Mouse (Mus musculus): ENCODE results near the gene Rnf5. TPM values are rescaled to one million over a fixed set of nuclear protein-coding genes. Genes with fewer than 3 reads are reported as not detected.
A peak's percentile ranks its signal among the peaks of the same experiment; 100 is the strongest.

Rnf5 gene
- polyA plus RNA-seq, 1 experiment from 2014 or later, result 88.4 TPM

DNA sequence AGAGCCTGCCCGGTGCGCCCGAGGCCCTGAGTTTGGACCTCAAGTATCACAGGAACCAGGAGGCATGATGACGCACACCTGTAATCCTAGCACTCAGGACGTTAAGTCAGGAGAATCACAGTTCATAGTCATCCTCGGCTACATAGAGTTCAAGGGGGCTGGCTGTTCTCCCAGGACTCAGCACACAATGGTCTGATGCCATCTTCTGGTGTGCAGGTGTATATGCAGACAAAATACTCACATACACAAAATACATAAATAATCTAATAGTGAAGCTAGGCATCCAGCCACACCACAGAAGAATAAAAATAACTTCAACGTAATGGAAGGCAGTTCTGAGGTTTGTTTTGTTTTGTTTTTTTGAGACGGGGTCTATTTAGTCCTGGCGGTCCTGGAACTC is 19.7 kb upstream of the Rnf5 start:
- H3K36me3 ChIP-seq (replicated peaks), result peaks cover 23% of the 10 kb centered on the region
- H3K4me1 ChIP-seq (replicated peaks), result peaks cover 48% of the 10 kb centered on the region
- H3K27me3 ChIP-seq, result peaks cover 9% of the 10 kb centered on the region
- no peak overlapping the region for H3K4me3 ChIP-seq (replicated peaks)
- no peak overlapping the region for H3K27ac ChIP-seq (replicated peaks)
- no peaks in the 10 kb centered on the region for H3K9me3 ChIP-seq (replicated peaks)
- no peak overlapping the region for H3K9ac ChIP-seq
- no peak for ATAC-seq (ENCODE audit: insufficient read depth)
- 77% methylated on average over 9 of the region's 9 CpGs for WGBS (ENCODE audit: insufficient replicate concordance)
- H3K4me2 ChIP-seq, result no peak overlapping the region

DNA sequence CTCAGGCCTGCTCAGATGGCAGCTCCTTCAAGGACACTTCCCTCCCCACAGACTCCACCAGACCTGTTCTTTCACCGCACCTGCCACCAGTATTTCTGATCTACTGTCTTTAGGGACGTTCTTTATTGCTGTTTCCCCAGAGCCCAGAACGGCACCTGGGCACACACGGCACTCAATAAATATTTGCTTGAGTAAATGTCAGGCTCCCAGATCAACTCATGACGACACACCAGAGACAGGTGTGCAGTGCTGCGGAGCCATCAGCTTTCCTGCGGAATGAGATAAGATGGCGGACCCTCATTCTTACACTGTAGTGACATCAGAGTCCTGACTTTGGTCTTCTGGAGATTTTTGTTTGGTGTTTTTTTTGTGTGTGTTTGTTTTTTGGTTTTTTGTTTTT is 17.5 kb upstream of the Rnf5 start:
- 78% methylated on average over 8 of the region's 8 CpGs for WGBS (ENCODE audit: insufficient replicate concordance)
- Histone ChIP-seq H3K27ac (replicated peaks) (no peak overlapping the region), H3K36me3 (replicated peaks) (peaks cover 35% of the 10 kb centered on the region), H3K9ac (no peak overlapping the region), H3K4me2 (no peak overlapping the region), H3K4me3 (replicated peaks) (no peak overlapping the region), H3K4me1 (replicated peaks) (peaks cover 28% of the 10 kb centered on the region), H3K9me3 (replicated peaks) (no peaks in the 10 kb centered on the region), H3K27me3 (no peaks in the 10 kb centered on the region)
- ATAC-seq (ENCODE audit: insufficient read depth), result no peak

DNA sequence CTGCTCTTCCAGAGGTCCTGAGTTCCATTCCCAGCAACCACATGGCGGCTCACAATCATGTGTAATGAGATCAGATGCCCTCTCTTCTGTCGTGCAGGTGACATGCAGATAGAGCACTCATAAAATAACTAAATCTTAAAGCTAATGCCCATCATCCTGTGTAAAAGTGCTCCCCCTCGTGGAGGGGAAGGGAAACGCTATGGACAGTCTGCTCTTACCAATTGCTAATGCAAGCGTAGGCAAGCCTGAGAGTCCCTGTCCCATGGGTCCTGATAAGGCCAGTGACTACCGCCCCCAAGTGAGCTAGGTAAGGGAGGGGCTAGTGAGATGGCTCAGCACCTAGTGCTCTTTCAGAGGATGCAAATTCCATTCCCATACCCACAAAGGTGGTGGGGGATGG is 15.5 kb upstream of the Rnf5 start:
- Histone ChIP-seq H3K27ac (replicated peaks) (no peak overlapping the region), H3K4me2 (no peak overlapping the region), H3K4me1 (replicated peaks) (peaks cover 33% of the 10 kb centered on the region), H3K36me3 (replicated peaks) (peaks cover 33% of the 10 kb centered on the region), H3K4me3 (replicated peaks) (no peak overlapping the region), H3K9ac (no peak overlapping the region), H3K9me3 (replicated peaks) (no peaks in the 10 kb centered on the region), H3K27me3 (no peaks in the 10 kb centered on the region)
- ATAC-seq (ENCODE audit: insufficient read depth), result peak; percentile 23; the same call in 1 of the 2 replicates
- 5% methylated on average over 6 of the region's 6 CpGs for WGBS (ENCODE audit: insufficient replicate concordance)

DNA sequence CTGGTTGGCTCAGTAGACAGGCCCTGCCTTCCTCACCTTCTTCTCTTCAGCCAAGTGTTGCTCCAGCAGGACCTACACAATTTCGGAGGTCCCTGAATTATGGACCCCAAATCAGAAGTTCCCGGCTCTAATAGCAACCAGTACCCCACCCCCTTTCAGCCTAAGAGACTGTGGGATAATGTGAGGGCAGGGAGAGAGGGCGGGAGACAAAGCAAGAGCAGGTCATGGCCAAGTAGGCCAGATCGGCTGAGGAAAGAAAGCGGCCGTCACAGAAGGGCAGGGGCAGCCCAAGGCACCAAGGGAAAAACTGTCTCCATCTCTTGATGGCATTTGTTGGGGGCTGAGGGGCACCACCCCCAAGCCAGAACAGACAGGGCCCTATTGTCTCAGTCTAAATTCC is 12.4 kb upstream of the Rnf5 start, which contains the start of gene Egfl8:
Gene Egfl8 (minus strand): TSS at position 101 of the 400 bp plus-strand sequence.
- Histone ChIP-seq H3K4me2 (no peak within 1 kb of the TSS), H3K9ac (no peak within 1 kb of the TSS), H3K27ac (replicated peaks) (no peak within 1 kb of the TSS), H3K36me3 (replicated peaks) (peaks cover 41% of the 10 kb centered on the region), H3K9me3 (replicated peaks) (no peaks in the 10 kb centered on the region), H3K27me3 (no peaks in the 10 kb centered on the region), H3K4me1 (replicated peaks) (peaks cover 36% of the 10 kb centered on the region), H3K4me3 (replicated peaks) (no peak within 1 kb of the TSS)
- 63% methylated on average over 6 of the region's 6 CpGs for WGBS (ENCODE audit: insufficient replicate concordance)
- no peak for ATAC-seq (ENCODE audit: insufficient read depth)

DNA sequence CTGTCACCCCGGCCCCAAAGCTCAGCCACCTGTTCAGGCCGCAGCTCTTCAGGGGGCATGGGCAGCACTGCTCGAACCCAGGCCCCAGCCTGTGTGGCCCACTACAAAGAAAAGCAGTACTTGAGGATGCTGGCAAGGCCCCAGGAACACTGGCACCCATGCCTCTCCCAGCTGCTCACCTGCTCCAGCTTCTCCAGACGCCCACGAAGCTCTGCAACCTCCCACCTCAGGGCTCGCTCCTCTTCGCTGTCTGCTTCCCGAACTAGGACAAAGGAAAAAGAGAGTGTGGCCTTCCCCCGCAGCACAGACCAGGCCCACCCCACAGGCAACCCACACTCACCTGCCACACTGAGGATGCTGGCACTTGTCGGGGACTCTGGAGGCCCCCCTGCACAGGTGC is 10.3 kb upstream of the Rnf5 start:
- peak overlapping the region; percentile 70 for H3K27ac ChIP-seq (replicated peaks)
- peaks cover 33% of the 10 kb centered on the region for H3K4me1 ChIP-seq (replicated peaks)
- no peak overlapping the region for H3K4me2 ChIP-seq
- WGBS (ENCODE audit: insufficient replicate concordance), result 75% methylated on average over 10 of the region's 10 CpGs
- no peaks in the 10 kb centered on the region for H3K9me3 ChIP-seq (replicated peaks)
- H3K27me3 ChIP-seq, result no peaks in the 10 kb centered on the region
- ATAC-seq (ENCODE audit: insufficient read depth), result no peak
- H3K9ac ChIP-seq, result no peak overlapping the region
- H3K36me3 ChIP-seq (replicated peaks), result peaks cover 50% of the 10 kb centered on the region
- H3K4me3 ChIP-seq (replicated peaks), result no peak overlapping the region

DNA sequence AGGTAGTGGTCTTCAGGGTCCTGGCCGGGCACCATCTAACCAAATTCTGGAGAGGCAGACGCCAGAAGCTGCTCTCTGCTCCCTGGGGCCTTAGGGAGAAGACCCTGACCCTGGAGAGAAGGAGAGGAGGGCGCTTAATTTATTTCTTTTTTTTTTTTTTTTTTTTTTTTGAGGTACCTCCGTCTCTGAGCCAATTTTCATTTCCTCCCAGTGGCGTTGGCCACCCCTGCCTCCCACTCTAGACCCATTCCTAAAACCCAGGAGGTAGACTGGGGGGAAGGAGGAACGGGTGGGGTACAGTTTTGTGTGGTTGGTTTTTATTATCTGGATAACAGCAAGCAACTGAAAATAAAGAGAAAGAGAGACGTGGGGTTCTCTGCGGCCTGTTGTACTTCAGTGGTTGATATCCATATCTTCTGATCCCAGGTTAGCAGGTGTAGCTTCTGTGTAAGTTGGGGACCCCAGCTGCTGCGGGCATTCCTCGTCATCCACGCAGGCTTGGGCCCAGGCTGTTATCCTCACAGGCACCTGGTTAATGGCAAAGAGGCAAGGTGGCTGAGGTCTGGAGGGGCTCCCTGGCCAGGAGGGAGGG is 9.7 kb upstream of the Rnf5 start:
- 36% methylated on average over 11 of the region's 11 CpGs for WGBS (ENCODE audit: insufficient replicate concordance)
- peaks cover 40% of the 10 kb centered on the region for H3K4me1 ChIP-seq (replicated peaks)
- H3K4me2 ChIP-seq, result no peak overlapping the region
- H3K27me3 ChIP-seq, result no peaks in the 10 kb centered on the region
- no peak overlapping the region for H3K4me3 ChIP-seq (replicated peaks)
- H3K9ac ChIP-seq, result no peak overlapping the region
- H3K36me3 ChIP-seq (replicated peaks), result peaks cover 50% of the 10 kb centered on the region
- peak; percentile 62 for ATAC-seq (ENCODE audit: insufficient read depth)
- no peaks in the 10 kb centered on the region for H3K9me3 ChIP-seq (replicated peaks)
- H3K27ac ChIP-seq (replicated peaks), result peak overlapping the region; percentile 70

DNA sequence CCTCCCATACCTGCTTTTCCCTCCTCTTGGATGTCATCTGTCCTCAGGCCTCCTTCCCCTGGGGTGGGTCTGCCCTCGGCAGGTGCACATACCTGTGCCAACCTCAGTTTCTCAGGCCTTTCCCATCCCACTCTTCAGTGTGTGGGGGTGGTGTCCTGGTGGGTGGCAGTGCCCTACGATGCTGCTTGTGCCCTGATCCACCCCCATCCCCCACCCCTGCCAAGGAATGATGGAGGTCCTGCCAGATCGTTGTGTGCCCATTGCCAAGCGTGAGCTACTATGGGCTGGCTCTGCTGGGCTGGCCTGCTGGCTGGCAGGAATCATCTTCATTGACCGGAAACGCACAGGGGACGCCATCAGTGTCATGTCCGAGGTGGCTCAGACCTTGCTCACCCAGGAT is 7.6 kb upstream of the Rnf5 start:
- H3K4me3 ChIP-seq (replicated peaks), result no peak overlapping the region
- no peak overlapping the region for H3K4me2 ChIP-seq
- whole genome bisulfite sequencing (ENCODE audit: insufficient replicate concordance), result 84% methylated on average over 8 of the region's 8 CpGs
- ATAC-seq (ENCODE audit: insufficient read depth), result no peak
- no peak overlapping the region for H3K9ac ChIP-seq
- H3K36me3 ChIP-seq (replicated peaks), result peaks cover 41% of the 10 kb centered on the region
- H3K27me3 ChIP-seq, result no peaks in the 10 kb centered on the region
- H3K9me3 ChIP-seq (replicated peaks), result no peaks in the 10 kb centered on the region
- no peak overlapping the region for H3K27ac ChIP-seq (replicated peaks)
- peaks cover 61% of the 10 kb centered on the region for H3K4me1 ChIP-seq (replicated peaks)

DNA sequence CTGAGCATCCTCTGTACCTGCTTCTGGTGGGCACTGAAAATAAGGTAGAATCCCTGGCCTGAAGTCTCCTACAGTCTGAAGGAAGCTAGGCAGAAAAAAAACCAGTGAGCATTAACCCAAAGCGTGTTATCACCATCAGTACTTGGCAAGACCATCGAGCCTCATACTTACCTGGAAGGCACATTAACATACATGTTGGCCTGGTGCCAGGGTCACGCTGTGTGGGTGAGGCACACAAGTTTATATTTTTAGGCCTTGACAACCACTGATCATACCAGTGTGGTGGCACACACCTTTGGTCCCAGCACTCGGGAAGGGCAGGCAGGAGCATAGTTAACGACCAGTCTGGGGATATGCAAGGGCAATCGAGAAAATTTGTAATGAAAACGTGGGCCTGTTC is 4.5 kb upstream of the Rnf5 start:
- Histone ChIP-seq H3K4me1 (replicated peaks) (peaks cover 58% of the 10 kb centered on the region), H3K27ac (replicated peaks) (0 out of 2 replicates have a peak overlapping the region, but pooled peaks have one; percentile 19), H3K4me3 (replicated peaks) (no peak overlapping the region), H3K36me3 (replicated peaks) (peaks cover 33% of the 10 kb centered on the region), H3K4me2 (no peak overlapping the region), H3K9me3 (replicated peaks) (no peaks in the 10 kb centered on the region), H3K27me3 (no peaks in the 10 kb centered on the region), H3K9ac (no peak overlapping the region)
- WGBS (ENCODE audit: insufficient replicate concordance), result 72% methylated on average over 7 of the region's 7 CpGs
- ATAC-seq (ENCODE audit: insufficient read depth), result no peak

DNA sequence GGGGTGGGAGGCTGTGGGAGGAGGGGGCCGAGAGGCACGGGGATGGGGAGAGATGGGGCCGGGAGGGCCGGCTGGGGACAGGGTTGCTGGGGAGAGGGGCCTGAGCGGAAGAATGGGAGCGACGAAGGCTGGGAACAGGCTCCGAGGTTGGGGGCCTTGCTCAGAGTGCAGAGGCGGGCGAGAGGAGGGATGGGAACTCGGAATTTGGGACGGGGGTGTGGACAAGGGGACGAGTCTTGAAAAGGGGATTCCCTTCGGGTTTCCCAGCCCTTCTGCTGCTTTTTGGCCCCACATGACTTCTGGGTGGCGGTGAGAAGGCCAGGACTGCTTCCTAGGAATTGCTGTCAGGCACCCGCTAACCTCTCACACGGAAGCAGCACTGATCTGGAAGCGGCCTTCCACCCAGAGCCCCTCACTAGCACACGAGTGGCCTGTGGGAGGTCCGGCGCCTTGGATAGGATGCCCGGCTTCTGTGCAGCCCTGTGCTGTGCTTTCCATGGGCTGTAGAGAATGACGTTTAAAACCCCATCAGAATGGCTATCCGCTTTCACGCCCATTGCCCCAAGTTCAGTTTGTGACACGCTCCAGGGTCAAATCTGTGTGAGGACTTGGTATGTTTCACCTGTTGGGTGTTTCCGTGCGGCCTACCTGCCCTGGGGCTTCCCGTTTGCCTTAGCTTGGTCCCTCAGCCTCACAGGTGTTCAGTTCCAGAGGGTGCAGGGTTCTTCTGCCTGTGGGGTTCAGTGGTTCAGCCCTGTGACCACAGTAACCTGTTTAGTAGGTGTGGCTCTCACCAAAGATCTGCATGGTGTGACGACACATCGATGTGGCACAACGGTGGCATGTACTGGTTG is 2.9 kb upstream of the Rnf5 start:
- H3K9me3 ChIP-seq (replicated peaks), result no peaks in the 10 kb centered on the region
- 10% methylated on average over 32 of the region's 32 CpGs for WGBS (ENCODE audit: insufficient replicate concordance)
- H3K36me3 ChIP-seq (replicated peaks), result peaks cover 23% of the 10 kb centered on the region
- H3K4me2 ChIP-seq, result peak overlapping the region; percentile 97
- peaks cover 61% of the 10 kb centered on the region for H3K4me1 ChIP-seq (replicated peaks)
- H3K27ac ChIP-seq (replicated peaks), result peak overlapping the region; percentile 89
- H3K9ac ChIP-seq, result peak overlapping the region; percentile 94
- ATAC-seq (ENCODE audit: insufficient read depth), result no peak
- H3K4me3 ChIP-seq (replicated peaks), result peak overlapping the region; percentile 89
- no peaks in the 10 kb centered on the region for H3K27me3 ChIP-seq

DNA sequence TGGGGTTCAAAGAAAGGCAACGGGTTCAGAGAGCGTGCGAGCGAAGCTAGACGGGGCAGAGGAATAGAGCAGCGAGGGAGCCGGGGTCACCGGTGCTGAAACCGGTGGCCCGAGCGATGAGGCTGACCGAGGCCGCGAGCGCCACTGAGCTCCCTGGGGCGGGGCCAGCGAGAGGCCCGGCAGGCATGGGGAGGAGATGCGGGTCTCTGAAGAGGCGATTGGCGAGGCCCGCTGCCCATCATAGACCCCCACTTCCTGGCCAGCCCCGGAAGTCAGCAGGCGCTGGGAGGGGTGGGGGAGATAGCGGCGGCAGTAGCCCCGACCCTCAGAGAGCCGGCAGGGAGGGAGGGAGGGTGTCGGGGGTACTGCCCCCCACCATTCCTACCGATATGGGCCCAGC is 2.1 kb upstream of the Rnf5 start:
- H3K4me1 ChIP-seq (replicated peaks), result peaks cover 61% of the 10 kb centered on the region
- no peaks in the 10 kb centered on the region for H3K9me3 ChIP-seq (replicated peaks)
- H3K4me3 ChIP-seq (replicated peaks), result peak overlapping the region; percentile 89
- WGBS (ENCODE audit: insufficient replicate concordance), result under 1% methylated on average over 30 of the region's 30 CpGs
- H3K36me3 ChIP-seq (replicated peaks), result peaks cover 21% of the 10 kb centered on the region
- H3K27ac ChIP-seq (replicated peaks), result peak overlapping the region; percentile 89
- peak overlapping the region; percentile 94 for H3K9ac ChIP-seq
- H3K27me3 ChIP-seq, result no peaks in the 10 kb centered on the region
- H3K4me2 ChIP-seq, result peak overlapping the region; percentile 97
- ATAC-seq (ENCODE audit: insufficient read depth), result peak; percentile 10

DNA sequence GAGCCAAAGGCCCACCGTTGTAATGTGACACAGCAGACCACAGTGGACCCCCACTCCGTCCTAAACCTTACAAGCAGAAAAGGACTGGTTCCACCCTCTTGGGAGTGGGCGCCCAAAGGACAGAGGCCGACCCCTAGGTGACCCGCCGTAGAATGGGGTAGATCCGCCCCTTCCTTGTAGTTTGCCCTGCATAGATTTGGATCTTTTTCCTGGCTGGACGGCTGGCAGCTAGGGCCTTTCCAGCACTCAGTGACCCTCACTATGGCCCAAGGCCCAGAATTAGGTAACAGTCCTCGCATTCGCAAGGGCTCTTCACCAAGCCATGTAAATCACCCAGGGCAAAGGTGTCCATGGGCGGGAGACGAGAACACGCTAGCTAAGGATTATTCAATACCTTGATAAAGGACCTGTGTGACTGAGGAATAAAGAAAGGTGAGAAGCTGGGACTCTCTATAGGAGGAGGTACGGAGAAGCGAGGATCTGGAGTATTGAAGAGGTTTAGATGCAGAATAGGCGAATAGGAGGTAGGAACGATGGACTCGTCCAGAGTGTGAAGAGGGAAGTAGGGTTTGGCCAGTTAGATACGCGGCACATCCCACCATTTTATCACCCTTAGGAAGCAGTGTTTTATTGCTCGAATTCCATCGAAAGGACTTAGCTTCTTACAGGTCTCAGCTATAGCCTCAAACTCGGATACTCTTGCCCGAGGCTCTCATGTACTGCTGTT is 1.2 kb upstream of the Rnf5 start:
- Histone ChIP-seq H3K4me2 (peak overlapping the region; percentile 97), H3K9me3 (replicated peaks) (no peaks in the 10 kb centered on the region), H3K9ac (peak overlapping the region; percentile 94), H3K4me1 (replicated peaks) (peaks cover 69% of the 10 kb centered on the region), H3K27me3 (no peaks in the 10 kb centered on the region), H3K36me3 (replicated peaks) (peaks cover 23% of the 10 kb centered on the region), H3K4me3 (replicated peaks) (peak overlapping the region; percentile 89), H3K27ac (replicated peaks) (peak overlapping the region; percentile 89)
- WGBS (ENCODE audit: insufficient replicate concordance), result 10% methylated on average over 24 of the region's 24 CpGs
- no peak for ATAC-seq (ENCODE audit: insufficient read depth)
